15 mouse cellular contexts compared by ENCODE assay signal in the genomic region with DNA sequence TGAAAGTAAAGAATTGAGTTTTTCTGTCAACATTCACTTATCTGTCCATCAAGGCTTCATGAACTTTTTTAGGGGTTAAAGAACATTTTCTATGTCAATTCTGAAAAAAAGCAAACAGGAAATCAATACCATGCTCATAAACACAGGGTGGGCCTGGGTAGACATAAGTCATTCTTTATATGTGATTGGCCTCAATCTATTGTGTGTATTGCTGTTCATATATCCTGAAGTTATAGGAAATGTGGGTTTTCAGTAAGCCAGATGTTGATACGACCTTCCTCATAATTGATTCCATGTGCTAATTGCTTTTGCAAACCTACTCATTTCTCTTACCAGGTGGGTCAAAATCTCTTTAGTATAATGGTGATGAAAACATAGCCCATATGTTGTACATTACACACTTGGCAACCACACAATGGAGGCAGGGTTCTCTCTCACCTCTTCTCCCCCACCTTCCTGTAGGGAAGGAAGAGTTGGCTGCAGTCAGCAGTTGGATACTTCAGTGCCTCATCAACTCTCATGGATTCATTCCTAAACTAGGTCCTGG.
"Had no signal": no experiment of that assay in that cellular context is flagged by ENCODE, and none has a peak within 500 bp of the region (broad histone marks: within the 10 kb centered on the region; RNA-seq: fewer than 3 reads in every experiment).

No protein-coding gene starts in this region.

- ATAC-seq: intestine, postnatal 0 days; lung, postnatal 0 days had no signal

- H3K27ac ChIP-seq: kidney, postnatal 0 days; liver, embryonic 14.5 days; midbrain, embryonic 12.5 days; neural tube, embryonic 15.5 days; stomach, postnatal 0 days had no signal

- H3K36me3 ChIP-seq: midbrain, embryonic 12.5 days; neural tube, embryonic 15.5 days had no signal

- H3K4me3 ChIP-seq: midbrain, embryonic 12.5 days; myocyte; neural tube, embryonic 15.5 days had no signal

- H3K4me2 ChIP-seq: midbrain, embryonic 12.5 days; neural tube, embryonic 15.5 days had no signal

- H3K9ac ChIP-seq: liver, embryonic 14.5 days; midbrain, embryonic 12.5 days; neural tube, embryonic 15.5 days had no signal

- H3K27me3 ChIP-seq: neural tube, embryonic 15.5 days had no signal

- H3K9me3 ChIP-seq: midbrain, embryonic 12.5 days; neural tube, embryonic 15.5 days had no signal

- DNase-seq: kidney, adult 9 months; layer of hippocampus, postnatal 36 days; lung, adult 2 months; lung, postnatal 4 days; right cerebral cortex, adult 18-20 months; right cerebral cortex, postnatal 25 days; thymus, postnatal 14 days had no signal

- H3K4me1 ChIP-seq: midbrain, embryonic 12.5 days; neural tube, embryonic 15.5 days had no signal
